Mouse (Mus musculus): Measurements from ENCODE around the gene Syn3. TPM values are rescaled to one million over a fixed set of nuclear protein-coding genes. Genes with fewer than 3 reads are reported as not detected.
"Not testable (repeated sequence)": the region's sequence is repeated elsewhere in the genome, so short reads cannot be mapped to it uniquely, and the experiment has no call there.

Syn3 gene
- polyA plus RNA-seq, 1 experiment: 3.3 TPM

- Histone ChIP-seq H3K4me1 (ENCODE audit: control insufficient read depth, insufficient read depth, low read length) (no peaks in the 10 kb centered on the region), H3K36me3 (ENCODE audit: control insufficient read depth, insufficient read depth, low read length) (peaks cover 3% of the 10 kb centered on the region; the same call in 1 of the 2 replicates)
- DNase-seq: no peak
Measured at GRCm38 (mm10) chr10:86032517-86032916, 466.2 kb downstream of the Syn3 start.

GRCm38 (mm10) chr10:86030743-86031142 is 468.0 kb downstream of the Syn3 start:
- H3K27ac ChIP-seq (ENCODE audit: insufficient read depth, low read depth, low read length): no peak overlapping the region
- H3K4me1 ChIP-seq (ENCODE audit: control insufficient read depth, insufficient read depth, low read length): no peaks in the 10 kb centered on the region
- H3K4me3 ChIP-seq (ENCODE audit: insufficient read depth, low read depth, low read length): no peak overlapping the region
- no peak for TF ChIP-seq POLR2A (IDR thresholded peaks at IDR 0.05; ENCODE audit: low read depth, low read length)
- 80% methylated on average over 7 of the region's 7 CpGs for WGBS
- no peak for DNase-seq
- no peaks in the 10 kb centered on the region; the same call in 1 of the 2 replicates for H3K36me3 ChIP-seq (ENCODE audit: control insufficient read depth, insufficient read depth, low read length)
- no peaks in the 10 kb centered on the region for H3K27me3 ChIP-seq (replicated peaks; ENCODE audit: control insufficient read depth, insufficient read depth, low read length)

More at GRCm38 (mm10) chr10:86032517-86032916, 466.2 kb downstream of the Syn3 start:
- Histone ChIP-seq H3K27ac (ENCODE audit: insufficient read depth, low read depth, low read length) (no peak overlapping the region), H3K4me3 (ENCODE audit: insufficient read depth, low read depth, low read length) (no peak overlapping the region), H3K27me3 (replicated peaks; ENCODE audit: control insufficient read depth, insufficient read depth, low read length) (no peaks in the 10 kb centered on the region)
- WGBS: 92% methylated on average over 3 of the region's 3 CpGs
- TF ChIP-seq CTCF (conservative IDR thresholded peaks at IDR 0.05; ENCODE audit: insufficient read depth, insufficient read length, low read depth, low read length) (no peak), POLR2A (IDR thresholded peaks at IDR 0.05; ENCODE audit: low read depth, low read length) (no peak)

GRCm38 (mm10) chr10:86026807-86027206 is 471.9 kb downstream of the Syn3 start:
- WGBS: 83% methylated on average over 1 of the region's 1 CpGs
- not testable (repeated sequence) for DNase-seq

GRCm38 (mm10) chr10:86026354-86026753 is 472.3 kb downstream of the Syn3 start:
- 97% methylated on average over 3 of the region's 3 CpGs for WGBS
- Histone ChIP-seq H3K4me1 (ENCODE audit: control insufficient read depth, insufficient read depth, low read length) (peaks cover 2% of the 10 kb centered on the region; the same call in 1 of the 2 replicates), H3K4me3 (ENCODE audit: insufficient read depth, low read depth, low read length) (no peak overlapping the region), H3K27ac (ENCODE audit: insufficient read depth, low read depth, low read length) (no peak overlapping the region), H3K36me3 (ENCODE audit: control insufficient read depth, insufficient read depth, low read length) (no peaks in the 10 kb centered on the region), H3K27me3 (replicated peaks; ENCODE audit: control insufficient read depth, insufficient read depth, low read length) (no peaks in the 10 kb centered on the region)
- DNase-seq: no peak
- TF ChIP-seq CTCF (conservative IDR thresholded peaks at IDR 0.05; ENCODE audit: insufficient read depth, insufficient read length, low read depth, low read length) (no peak), POLR2A (IDR thresholded peaks at IDR 0.05; ENCODE audit: low read depth, low read length) (no peak)

More at GRCm38 (mm10) chr10:86026807-86027206, 471.9 kb downstream of the Syn3 start:
- H3K27me3 ChIP-seq (replicated peaks; ENCODE audit: control insufficient read depth, insufficient read depth, low read length); H3K27ac ChIP-seq (ENCODE audit: insufficient read depth, low read depth, low read length); H3K36me3 ChIP-seq (ENCODE audit: control insufficient read depth, insufficient read depth, low read length); H3K4me3 ChIP-seq (ENCODE audit: insufficient read depth, low read depth, low read length); H3K4me1 ChIP-seq (ENCODE audit: control insufficient read depth, insufficient read depth, low read length): not testable (repeated sequence)

- TF ChIP-seq CTCF (conservative IDR thresholded peaks at IDR 0.05; ENCODE audit: insufficient read depth, insufficient read length, low read depth, low read length) (no peak), POLR2A (IDR thresholded peaks at IDR 0.05; ENCODE audit: low read depth, low read length) (no peak)
- H3K27ac ChIP-seq (ENCODE audit: insufficient read depth, low read depth, low read length): no peak overlapping the region
- WGBS: 73% methylated on average over 2 of the region's 2 CpGs
- no peak for DNase-seq
- no peaks in the 10 kb centered on the region for H3K36me3 ChIP-seq (ENCODE audit: control insufficient read depth, insufficient read depth, low read length)
- no peak overlapping the region for H3K4me3 ChIP-seq (ENCODE audit: insufficient read depth, low read depth, low read length)
- H3K4me1 ChIP-seq (ENCODE audit: control insufficient read depth, insufficient read depth, low read length): peaks cover 4% of the 10 kb centered on the region; the same call in 1 of the 2 replicates
- no peaks in the 10 kb centered on the region for H3K27me3 ChIP-seq (replicated peaks; ENCODE audit: control insufficient read depth, insufficient read depth, low read length)
Measured at GRCm38 (mm10) chr10:86025906-86026305, 472.8 kb downstream of the Syn3 start.

- TF ChIP-seq POLR2A (IDR thresholded peaks at IDR 0.05; ENCODE audit: low read depth, low read length) (no peak), CTCF (conservative IDR thresholded peaks at IDR 0.05; ENCODE audit: insufficient read depth, insufficient read length, low read depth, low read length) (no peak)
- Histone ChIP-seq H3K27ac (ENCODE audit: insufficient read depth, low read depth, low read length) (peak overlapping the region; percentile 39; the same call in 1 of the 2 replicates), H3K36me3 (ENCODE audit: control insufficient read depth, insufficient read depth, low read length) (no peaks in the 10 kb centered on the region), H3K4me3 (ENCODE audit: insufficient read depth, low read depth, low read length) (peak overlapping the region; percentile 69), H3K27me3 (replicated peaks; ENCODE audit: control insufficient read depth, insufficient read depth, low read length) (no peaks in the 10 kb centered on the region), H3K4me1 (ENCODE audit: control insufficient read depth, insufficient read depth, low read length) (peaks cover 5% of the 10 kb centered on the region; the same call in 1 of the 2 replicates)
- DNase-seq: no peak
Measured at GRCm38 (mm10) chr10:86023149-86023548, 475.5 kb downstream of the Syn3 start.

GRCm38 (mm10) chr10:86022474-86022816 is 476.3 kb downstream of the Syn3 start:
- H3K27me3 ChIP-seq (replicated peaks; ENCODE audit: control insufficient read depth, insufficient read depth, low read length): no peaks in the 10 kb centered on the region
- WGBS: 2% methylated on average over 6 of the region's 6 CpGs
- DNase-seq: no peak
- H3K36me3 ChIP-seq (ENCODE audit: control insufficient read depth, insufficient read depth, low read length): no peaks in the 10 kb centered on the region
- H3K4me3 ChIP-seq (ENCODE audit: insufficient read depth, low read depth, low read length): peak overlapping the region; percentile 69
- peak overlapping the region; percentile 88 for H3K27ac ChIP-seq (ENCODE audit: insufficient read depth, low read depth, low read length)
- H3K4me1 ChIP-seq (ENCODE audit: control insufficient read depth, insufficient read depth, low read length): peaks cover 5% of the 10 kb centered on the region; the same call in 1 of the 2 replicates
- no peak for TF ChIP-seq POLR2A (IDR thresholded peaks at IDR 0.05; ENCODE audit: low read depth, low read length)
- TF ChIP-seq CTCF (conservative IDR thresholded peaks at IDR 0.05; ENCODE audit: insufficient read depth, insufficient read length, low read depth, low read length): no peak
